Mouse (Mus musculus) liver, adult (tissue): ENCODE data around the gene Gm6356.
"Not testable (repeated sequence)": the region's sequence is repeated elsewhere in the genome, so short reads cannot be mapped to it uniquely, and the experiment has no call there.

ENCODE experiments used
- GATA4 ChIP-seq: IDR thresholded peaks from 2 replicates; pipeline ENCODE4 v1.6.1; 2014; ENCODE audit warnings: mild to moderate bottlenecking, low read length; ENCODE audit not compliant: insufficient replicate concordance

Gm6356 gene

DNA sequence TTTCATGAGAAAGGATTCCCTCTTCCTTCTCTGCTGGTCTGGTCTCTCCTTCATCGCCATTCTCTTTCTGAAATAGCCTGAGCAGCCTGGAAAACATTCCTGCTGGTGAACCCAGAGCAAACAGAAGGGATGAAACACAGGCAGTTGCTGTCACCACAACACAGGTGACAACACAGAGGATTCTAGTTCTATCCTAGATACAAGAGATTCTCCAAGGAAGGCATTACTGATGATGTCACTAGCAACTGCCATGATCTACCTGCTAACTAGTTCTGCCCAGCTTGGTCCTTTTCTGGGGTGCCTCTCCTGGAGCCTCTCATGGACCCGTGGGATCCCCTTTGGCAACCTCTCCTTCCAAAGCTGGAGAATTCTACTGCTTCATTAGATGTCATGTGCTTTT, at the start of gene Gm6356:
Gene Gm6356 (minus strand): TSS at position 101 of the 400 bp plus-strand sequence.
- TF ChIP-seq GATA4 = not testable (repeated sequence)
